Mouse (Mus musculus) heart, adult 2 months (tissue): ENCODE results near the gene Fam98b. TPM values are rescaled to one million over a fixed set of nuclear protein-coding genes. Genes with fewer than 3 reads are reported as not detected.
A peak's percentile ranks its signal among the peaks of the same experiment; 100 is the strongest.

Experiments
- DNase-seq, 2 experiments: peaks; one replicate each; pipeline ENCODE4 v3.0.0; 2021
- H3K27ac ChIP-seq: fragments of 200-600 bp; 2 replicates; pipeline ENCODE4 v1.8.1; 2022
- H3K27me3 ChIP-seq: fragments of 200-500 bp; 2 replicates; pipeline ENCODE4 v1.6.1; 2012; ENCODE audit warnings: mild to moderate bottlenecking, low read length, inconsistent platforms, mixed read lengths; ENCODE audit not compliant: control insufficient read depth, insufficient read depth
- H3K36me3 ChIP-seq: fragments of 200-500 bp; 2 replicates; pipeline ENCODE4 v1.6.1; 2012; ENCODE audit warnings: low read length, inconsistent platforms; ENCODE audit not compliant: control insufficient read depth, insufficient read depth
- H3K4me1 ChIP-seq: fragments of 200-500 bp; 2 replicates; pipeline ENCODE4 v1.6.1; 2011; ENCODE audit warnings: low read length; ENCODE audit not compliant: control insufficient read depth, insufficient read depth
- H3K4me3 ChIP-seq: fragments of 200-600 bp; 2 replicates; pipeline ENCODE4 v1.8.1; 2022
- H3K79me2 ChIP-seq: fragments of 200-500 bp; replicated peaks from 2 replicates; pipeline ENCODE4 v1.6.1; 2012; ENCODE audit warnings: mild to moderate bottlenecking, inconsistent platforms, low read length, moderate library complexity, mixed read lengths; ENCODE audit not compliant: control insufficient read depth, insufficient read depth
- H3K9ac ChIP-seq: fragments of 200-500 bp; 2 replicates; pipeline ENCODE4 v1.6.1; 2012; ENCODE audit warnings: low read depth, mild to moderate bottlenecking, control low read depth, inconsistent platforms, low read length, mixed read lengths
- CTCF ChIP-seq: fragments of 200-600 bp; IDR thresholded peaks from 2 replicates; pipeline ENCODE4 v1.8.1; 2022; ENCODE audit warnings: antibody characterized with exemption, mild to moderate bottlenecking, moderate library complexity
- EP300 ChIP-seq: fragments of 200-500 bp; IDR thresholded peaks from 2 replicates; pipeline ENCODE4 v1.6.1; 2011; ENCODE audit warnings: low read depth, low read length, control low read depth; ENCODE audit not compliant: insufficient read depth
- POLR2A ChIP-seq: fragments of 200-500 bp; IDR thresholded peaks from 2 replicates; pipeline ENCODE4 v1.6.1; 2011; ENCODE audit warnings: mild to moderate bottlenecking, low read depth, low read length, control low read depth; ENCODE audit not compliant: insufficient read depth
- WGBS: fragments of 180-500 bp; shearing (Covaris S2); methylation state at CpG from one replicate; pipeline ENCODE4 v1.1.7; 2018; 5-methylcytosine and 5-hydroxymethylcytosine counted together
- intact Hi-C: fragments of 180-260 bp; cut with DNase I; formaldehyde crosslinking; loops from one replicate; pipeline ENCODE4 v1.15.1; 2025
- polyA plus RNA-seq: library from polyadenylated mRNA; depleted of rRNA; stranded (reverse); fragments of >200 nt; gene quantifications from 2 replicates; pipeline ENCODE4 v1.2.3, GENCODE M21; 2012
- total RNA-seq, 2 experiments: library from RNA; stranded (reverse); gene quantifications; 2 replicates each; pipeline ENCODE4 v1.2.3; 2021

Fam98b gene
- total and polyA plus RNA-seq, 3 experiments, result 7.5 to 22.2 (median 21.5) TPM

DNA sequence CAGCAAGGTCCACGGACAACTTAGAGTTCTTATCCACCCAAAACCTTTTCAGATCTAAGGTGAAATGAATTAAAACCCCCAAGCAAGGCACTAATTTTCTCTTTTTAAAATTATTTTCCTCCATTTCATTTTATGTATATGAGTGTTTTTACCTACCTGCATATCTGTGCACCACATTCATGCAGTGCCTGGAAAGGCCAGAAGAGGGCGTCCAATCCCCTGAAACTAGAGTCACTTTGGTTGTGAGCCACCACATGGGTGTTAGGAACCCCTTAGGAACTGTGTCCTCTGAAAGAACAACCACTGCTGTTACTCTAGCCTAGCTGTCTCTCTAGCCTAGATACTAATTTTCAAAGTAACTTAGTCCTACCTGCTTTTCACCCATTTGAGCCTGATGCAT, 33.4 kb upstream of the Fam98b start:
- Histone ChIP-seq H3K4me1 (no peaks in the 10 kb centered on the region), H3K79me2 (no peaks in the 10 kb centered on the region), H3K27ac (no peak overlapping the region), H3K9ac (no peak overlapping the region), H3K27me3 (no peaks in the 10 kb centered on the region), H3K4me3 (no peak overlapping the region), H3K36me3 (no peaks in the 10 kb centered on the region)
- intact Hi-C loops, result no loop called here
- WGBS, result 53% methylated on average over 2 of the region's 2 CpGs
- DNase-seq, result no peak
- TF ChIP-seq CTCF (peak; percentile 39), EP300 (no peak)

- Histone ChIP-seq H3K4me1 (no peaks in the 10 kb centered on the region), H3K27me3 (no peaks in the 10 kb centered on the region), H3K36me3 (no peaks in the 10 kb centered on the region), H3K79me2 (no peaks in the 10 kb centered on the region), H3K9ac (no peak overlapping the region), H3K27ac (no peak overlapping the region), H3K4me3 (no peak overlapping the region)
- intact Hi-C loops, result no loop called here
- WGBS, result 16% methylated on average over 15 of the region's 15 CpGs
- DNase-seq, result no peak
- TF ChIP-seq EP300 (no peak), CTCF (no peak), POLR2A (no peak)
Measured at GRCm38 (mm10) chr2:117217695-117218216, 31.8 kb upstream of the Fam98b start.

DNA sequence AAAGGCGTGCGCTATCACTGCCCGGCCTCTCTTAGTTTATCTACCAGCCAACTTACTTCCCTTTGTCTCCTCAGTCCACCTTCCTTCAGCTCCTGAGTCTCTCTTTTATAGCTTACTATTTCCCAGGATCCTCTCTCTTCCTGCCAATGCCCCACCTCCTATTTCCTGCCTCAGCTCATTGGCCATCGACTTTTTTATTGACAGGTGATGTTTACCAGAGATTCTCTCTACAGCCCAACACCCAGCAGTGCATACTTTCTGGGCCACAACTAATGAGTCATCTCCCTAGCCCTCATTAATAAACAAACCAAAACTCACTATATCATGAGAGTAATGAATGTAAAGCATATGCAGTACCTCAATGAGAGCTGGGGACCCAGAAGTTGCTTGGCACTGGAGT, 30.0 kb upstream of the Fam98b start:
- Histone ChIP-seq H3K27ac (no peak overlapping the region), H3K27me3 (no peaks in the 10 kb centered on the region), H3K4me1 (no peaks in the 10 kb centered on the region), H3K36me3 (no peaks in the 10 kb centered on the region), H3K9ac (no peak overlapping the region), H3K4me3 (no peak overlapping the region), H3K79me2 (no peaks in the 10 kb centered on the region)
- TF ChIP-seq EP300 (no peak), CTCF (no peak), POLR2A (no peak)
- DNase-seq, result no peak
- intact Hi-C loops, result no loop called here
- 90% methylated on average over 4 of the region's 4 CpGs for WGBS

- DNase-seq, result no peak
- WGBS, result 61% methylated on average over 9 of the region's 9 CpGs
Measured at GRCm38 (mm10) chr2:117222651-117223050, 26.9 kb upstream of the Fam98b start.

DNA sequence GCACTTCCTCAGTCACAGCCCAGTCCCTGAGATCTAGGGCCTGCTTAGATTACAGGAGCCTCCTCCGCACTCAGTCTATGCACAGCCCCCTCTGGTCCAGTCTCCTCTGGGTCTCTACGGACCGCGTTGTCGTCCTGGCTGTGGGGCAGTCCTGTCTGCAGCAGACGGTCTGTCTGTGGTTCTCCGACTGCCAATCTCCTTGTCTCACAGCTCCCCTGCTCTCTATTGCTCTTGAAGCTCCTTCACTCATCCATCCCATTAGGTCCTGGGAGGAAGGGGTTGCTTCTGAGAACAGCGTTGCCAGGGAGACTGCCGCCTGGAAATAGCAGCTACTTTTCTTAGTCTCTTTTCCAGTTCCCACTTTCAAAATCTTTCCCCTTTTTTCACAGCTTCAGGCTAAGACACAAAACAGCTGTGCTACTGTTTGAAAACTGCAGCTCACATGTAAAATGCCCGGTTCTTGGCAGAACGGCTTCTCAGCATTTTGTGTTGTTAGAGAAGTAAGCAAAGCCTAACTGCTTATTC, 20.9 kb upstream of the Fam98b start:
- H3K27ac ChIP-seq, result no peak overlapping the region
- no peak for DNase-seq
- H3K4me1 ChIP-seq, result no peaks in the 10 kb centered on the region
- intact Hi-C loops, result no loop called here
- H3K27me3 ChIP-seq, result no peaks in the 10 kb centered on the region
- H3K79me2 ChIP-seq, result no peaks in the 10 kb centered on the region
- TF ChIP-seq POLR2A, result no peak
- no peak for TF ChIP-seq EP300
- TF ChIP-seq CTCF, result no peak
- WGBS, result 47% methylated on average over 11 of the region's 11 CpGs
- no peak overlapping the region for H3K4me3 ChIP-seq
- H3K9ac ChIP-seq, result 0 out of 2 replicates have a peak overlapping the region, but pooled peaks have one; percentile 9
- H3K36me3 ChIP-seq, result no peaks in the 10 kb centered on the region

More at GRCm38 (mm10) chr2:117222651-117223050, 26.9 kb upstream of the Fam98b start:
- H3K4me1 ChIP-seq, result no peaks in the 10 kb centered on the region
- H3K79me2 ChIP-seq, result no peaks in the 10 kb centered on the region
- H3K27me3 ChIP-seq, result no peaks in the 10 kb centered on the region
- TF ChIP-seq EP300 (no peak), CTCF (no peak), POLR2A (no peak)
- intact Hi-C loops, result no loop called here
- no peak overlapping the region for H3K4me3 ChIP-seq
- H3K9ac ChIP-seq, result no peak overlapping the region
- H3K27ac ChIP-seq, result no peak overlapping the region
- H3K36me3 ChIP-seq, result no peaks in the 10 kb centered on the region

GRCm38 (mm10) chr2:117230261-117230660, 19.3 kb upstream of the Fam98b start:
- TF ChIP-seq POLR2A (no peak), EP300 (no peak), CTCF (no peak)
- Histone ChIP-seq H3K4me1 (no peaks in the 10 kb centered on the region), H3K36me3 (no peaks in the 10 kb centered on the region), H3K79me2 (no peaks in the 10 kb centered on the region), H3K4me3 (no peak overlapping the region), H3K9ac (no peak overlapping the region), H3K27ac (no peak overlapping the region), H3K27me3 (no peaks in the 10 kb centered on the region)
- DNase-seq, result no peak
- intact Hi-C loops, result no loop called here
- 75% methylated on average over 7 of the region's 7 CpGs for WGBS
